Mouse (Mus musculus): ENCODE measurements at regions not wholly inside any gene's neighbourhood (a gene's known extent, or its start where the extent isn't known, plus 50 kb on each side); places are given as distances from the start of the nearest gene placed in this dataset.
A peak's percentile ranks its signal among the peaks of the same experiment; 100 is the strongest.

GRCm38 (mm10) chr9:50138341-50138978 lies 206.3 kb downstream of the Rpl10-ps3 start:
- no peak for DNase-seq (ENCODE audit: low read depth, low spot score)

- DNase-seq (ENCODE audit: low read depth, low spot score) = no peak
Measured at GRCm38 (mm10) chr9:50136636-50136985, 208.2 kb downstream of the Rpl10-ps3 start.

GRCm38 (mm10) chr9:50135939-50136635 lies 208.7 kb downstream of the Rpl10-ps3 start:
- DNase-seq (ENCODE audit: low read depth, low spot score) = no peak

GRCm38 (mm10) chr9:50124241-50124640 lies 220.5 kb downstream of the Rpl10-ps3 start:
- DNase-seq (ENCODE audit: low read depth, low spot score) = no peak

GRCm38 (mm10) chr9:50120820-50121599 lies 223.8 kb downstream of the Rpl10-ps3 start:
- no peak for DNase-seq (ENCODE audit: low read depth, low spot score)

- no peak for DNase-seq (ENCODE audit: low read depth, low spot score)
Measured at GRCm38 (mm10) chr9:50119412-50119811, 225.4 kb downstream of the Rpl10-ps3 start.

GRCm38 (mm10) chr9:50118578-50118977 lies 226.2 kb downstream of the Rpl10-ps3 start:
- DNase-seq (ENCODE audit: low read depth, low spot score) = no peak

- DNase-seq (ENCODE audit: low read depth, low spot score) = no peak
Measured at GRCm38 (mm10) chr9:50106551-50106950, 238.2 kb downstream of the Rpl10-ps3 start.

GRCm38 (mm10) chr9:50102766-50103165 lies 242.0 kb downstream of the Rpl10-ps3 start:
- no peak for DNase-seq (ENCODE audit: low read depth, low spot score)

- DNase-seq (ENCODE audit: low read depth, low spot score) = no peak
Measured at GRCm38 (mm10) chr9:50101061-50101460, 243.7 kb downstream of the Rpl10-ps3 start.

- no peak for DNase-seq (ENCODE audit: low read depth, low spot score)
Measured at GRCm38 (mm10) chr9:50090968-50091367, 253.8 kb downstream of the Rpl10-ps3 start.

GRCm38 (mm10) chr9:50089916-50090315 lies 254.9 kb downstream of the Rpl10-ps3 start:
- DNase-seq (ENCODE audit: low read depth, low spot score) = no peak

GRCm38 (mm10) chr9:50080205-50080604 lies 264.6 kb downstream of the Rpl10-ps3 start:
- no peak for DNase-seq (ENCODE audit: low read depth, low spot score)

GRCm38 (mm10) chr9:50068576-50068975 lies 269.9 kb upstream of the Ncam1 start:
- DNase-seq (ENCODE audit: low read depth, low spot score) = no peak

- DNase-seq (ENCODE audit: low read depth, low spot score) = no peak
Measured at GRCm38 (mm10) chr9:50067729-50068225, 269.1 kb upstream of the Ncam1 start.

- DNase-seq (ENCODE audit: low read depth, low spot score) = peak; percentile 34
Measured at GRCm38 (mm10) chr9:50064505-50065229, 265.9 kb upstream of the Ncam1 start.

GRCm38 (mm10) chr9:50038231-50038630 lies 239.5 kb upstream of the Ncam1 start:
- peak; percentile 9 for DNase-seq (ENCODE audit: low read depth, low spot score)

GRCm38 (mm10) chr9:50032322-50033158 lies 233.8 kb upstream of the Ncam1 start:
- DNase-seq (ENCODE audit: low read depth, low spot score) = no peak

- DNase-seq (ENCODE audit: low read depth, low spot score) = no peak
Measured at GRCm38 (mm10) chr9:50031318-50031717, 232.6 kb upstream of the Ncam1 start.

- DNase-seq (ENCODE audit: low read depth, low spot score) = peak; percentile 58
Measured at GRCm38 (mm10) chr9:50029030-50029429, 230.3 kb upstream of the Ncam1 start.

- no peak for DNase-seq (ENCODE audit: low read depth, low spot score)
Measured at GRCm38 (mm10) chr9:50028573-50028972, 229.8 kb upstream of the Ncam1 start.

Data from mesoderm, embryonic 11.5 days (tissue).